Mouse (Mus musculus) ES-Bruce4 (cell line): Measurements from ENCODE around the gene Cpn2.

Experiments
- CTCF ChIP-seq: IDR thresholded peaks from one replicate; pipeline ENCODE4 v1.8.1; 2011; ENCODE audit warnings: low read depth, low read length
- EP300 ChIP-seq: IDR thresholded peaks from 2 replicates; pipeline ENCODE4 v1.6.1; 2011; ENCODE audit warnings: low read depth, low read length; ENCODE audit not compliant: insufficient read depth

- TF ChIP-seq EP300 (no peak), CTCF (peak; percentile 83)
Measured at GRCm38 (mm10) chr16:30236091-30236699, 31.1 kb downstream of the Cpn2 start.
